Mouse (Mus musculus) mesoderm, embryonic 11.5 days (tissue): ENCODE data around the gene Ccdc28b.

ENCODE experiments used
- DNase-seq: peaks from one replicate; pipeline ENCODE4 v3.0.0-alpha.2; 2012; ENCODE audit warnings: low read depth, low spot score

Gene Ccdc28b

GRCm38 (mm10) chr4:129585773-129586172, 38.0 kb downstream of the Ccdc28b start:
- no peak for DNase-seq

GRCm38 (mm10) chr4:129584884-129585608, 38.7 kb downstream of the Ccdc28b start:
- peak; percentile 76 for DNase-seq

GRCm38 (mm10) chr4:129584370-129584769, 39.4 kb downstream of the Ccdc28b start:
- no peak for DNase-seq

- no peak for DNase-seq
Observed at GRCm38 (mm10) chr4:129582251-129582650, 41.5 kb downstream of the Ccdc28b start.

GRCm38 (mm10) chr4:129580347-129580746, 43.4 kb downstream of the Ccdc28b start:
- no peak for DNase-seq

- no peak for DNase-seq
Observed at GRCm38 (mm10) chr4:129578466-129578865, 45.3 kb downstream of the Ccdc28b start, which contains the start of gene Fam167b. Fam167b (minus strand) TSS chr4:129578549.

GRCm38 (mm10) chr4:129577688-129578087, 46.1 kb downstream of the Ccdc28b start:
- no peak for DNase-seq

GRCm38 (mm10) chr4:129576863-129577491, 46.8 kb downstream of the Ccdc28b start:
- peak; percentile 71 for DNase-seq

- DNase-seq: no peak
Observed at GRCm38 (mm10) chr4:129575171-129575844, 48.4 kb downstream of the Ccdc28b start.

- no peak for DNase-seq
Observed at GRCm38 (mm10) chr4:129573430-129573829, 50.3 kb downstream of the Ccdc28b start, which contains the start of gene Lck. Lck (minus strand) TSS chr4:129573641.

GRCm38 (mm10) chr4:129573093-129573370, 50.7 kb downstream of the Ccdc28b start:
- no peak for DNase-seq

- DNase-seq: no peak
Observed at GRCm38 (mm10) chr4:129572236-129573092, 51.3 kb downstream of the Ccdc28b start.

GRCm38 (mm10) chr4:129571551-129572084, 52.1 kb downstream of the Ccdc28b start:
- DNase-seq: no peak

GRCm38 (mm10) chr4:129570028-129570427, 53.7 kb downstream of the Ccdc28b start:
- no peak for DNase-seq
